Mouse (Mus musculus) MEL-GATA-1-ER (cell line): ENCODE measurements around the gene Sync.

ENCODE experiments used
- DNase-seq: peaks from one replicate; pipeline ENCODE4 v3.0.0-alpha.2; 2012; ENCODE audit warnings: low read depth; ENCODE audit errors: extremely low read depth

The Sync gene

GRCm38 (mm10) chr4:129357613-129358163 lies 70.3 kb downstream of the Sync start:
- DNase-seq: no peak
